Mouse (Mus musculus): ENCODE measurements around the gene Cyp1a2. TPM values are rescaled to one million over a fixed set of nuclear protein-coding genes. Genes with fewer than 3 reads are reported as not detected.

The Cyp1a2 gene
- polyA plus RNA-seq, 3 experiments from 2014 or later = not detected

Other genes starting within 250 kb of the Cyp1a2 start
- gene Ppcdc, start 243.6 kb downstream of the Cyp1a2 start, polyA plus RNA-seq (2017; shearing (Covaris generic)) = 100 to 1,000 TPM in 2 of 3 experiments, 10 to 100 TPM in 1; 65.2 to 228 (median 153) TPM
- gene Scamp5, start 215.6 kb downstream of the Cyp1a2 start, polyA plus RNA-seq (2017; shearing (Covaris generic)) = not detected
- not detected for gene Rpp25, start 179.7 kb downstream of the Cyp1a2 start, polyA plus RNA-seq (2017; shearing (Covaris generic))
- gene Cox5a, start 162.4 kb downstream of the Cyp1a2 start, polyA plus RNA-seq (2017; shearing (Covaris generic)) = 100 to 1,000 TPM; 223 to 469 (median 223) TPM
- 10 to 100 TPM; 19.6 to 40.2 (median 32.7) TPM for gene Fam219b, start 146.2 kb downstream of the Cyp1a2 start, polyA plus RNA-seq (2017; shearing (Covaris generic))
- 10 to 100 TPM; 14.3 to 16.0 (median 14.7) TPM for gene Mpi, start 130.9 kb downstream of the Cyp1a2 start, polyA plus RNA-seq (2017; shearing (Covaris generic))
- 10 to 100 TPM; 81.3 to 95.1 (median 84.9) TPM for gene Scamp2, start 122.8 kb downstream of the Cyp1a2 start, polyA plus RNA-seq (2017; shearing (Covaris generic))
- 10 to 100 TPM; 31.1 to 35.4 (median 32.0) TPM for gene Ulk3, start 94.3 kb downstream of the Cyp1a2 start, polyA plus RNA-seq (2017; shearing (Covaris generic))
- not detected for gene Cplx3, start 77.4 kb downstream of the Cyp1a2 start, polyA plus RNA-seq (2017; shearing (Covaris generic))
- under 1 TPM; 0.23 to 0.97 (median 0.40) TPM for gene Lman1l, start 62.9 kb downstream of the Cyp1a2 start, polyA plus RNA-seq (2017; shearing (Covaris generic))
- gene Csk, start 30.1 kb downstream of the Cyp1a2 start, polyA plus RNA-seq (2017; shearing (Covaris generic)) = 100 to 1,000 TPM; 113 to 133 (median 122) TPM
- under 1 TPM in 2 of 3 experiments, not detected in 1; 0.21 TPM for gene Cyp1a1, start 4.2 kb upstream of the Cyp1a2 start, polyA plus RNA-seq (2017; shearing (Covaris generic))
- gene Edc3, start 24.8 kb upstream of the Cyp1a2 start, polyA plus RNA-seq (2017; shearing (Covaris generic)) = 10 to 100 TPM; 22.7 to 32.1 (median 29.1) TPM
- gene Clk3, start 82.2 kb upstream of the Cyp1a2 start, polyA plus RNA-seq (2017; shearing (Covaris generic)) = 100 to 1,000 TPM in 1 of 3 experiments, 10 to 100 TPM in 2; 75.8 to 110 (median 88.0) TPM
- gene Arid3b, start 153.1 kb upstream of the Cyp1a2 start, polyA plus RNA-seq (2017; shearing (Covaris generic)) = 10 to 100 TPM; 12.8 to 26.9 (median 20.9) TPM
- gene Ubl7, start 227.3 kb upstream of the Cyp1a2 start, polyA plus RNA-seq (2017; shearing (Covaris generic)) = 100 to 1,000 TPM; 113 to 167 (median 131) TPM